Mouse (Mus musculus): Measurements from ENCODE around the gene 1110051M20Rik. TPM values are rescaled to one million over a fixed set of nuclear protein-coding genes. Genes with fewer than 3 reads are reported as not detected.

1110051M20Rik gene
- polyA plus RNA-seq, 1 experiment from 2014 or later: 78.3 TPM

Small RNA genes within 50 kb of the gene (microRNA-seq; reads per million reads assigned to microRNA genes)
- not detected for gene Gm22071

Other genes with a start within 250 kb of the 1110051M20Rik start
- 1.5 and 1.7 TPM in 2 replicates for gene Nr1h3, start 241.9 kb downstream of the 1110051M20Rik start, polyA plus RNA-seq (2016; fragmentation: Nextera tagmentation; extraction: Ambion mirVana)
- gene Acp2, start 241.8 kb downstream of the 1110051M20Rik start, polyA plus RNA-seq (2016; fragmentation: Nextera tagmentation; extraction: Ambion mirVana): 23.8 and 27.3 TPM in 2 replicates
- 10.4 and 12.7 TPM in 2 replicates for gene Ddb2, start 207.7 kb downstream of the 1110051M20Rik start, polyA plus RNA-seq (2016; fragmentation: Nextera tagmentation; extraction: Ambion mirVana)
- 23.6 and 37.0 TPM in 2 replicates for gene Pacsin3, start 188.8 kb downstream of the 1110051M20Rik start, polyA plus RNA-seq (2016; fragmentation: Nextera tagmentation; extraction: Ambion mirVana)
- gene Arfgap2, start 179.7 kb downstream of the 1110051M20Rik start, polyA plus RNA-seq (2016; fragmentation: Nextera tagmentation; extraction: Ambion mirVana): 101 and 113 TPM in 2 replicates
- 6.5 and 6.9 TPM in 2 replicates for gene Lrp4, start 12.8 kb upstream of the 1110051M20Rik start, polyA plus RNA-seq (2016; fragmentation: Nextera tagmentation; extraction: Ambion mirVana)
- 109 and 127 TPM in 2 replicates for gene Ckap5, start 82.1 kb upstream of the 1110051M20Rik start, polyA plus RNA-seq (2016; fragmentation: Nextera tagmentation; extraction: Ambion mirVana)
- gene F2, start 191.7 kb upstream of the 1110051M20Rik start, polyA plus RNA-seq (2016; fragmentation: Nextera tagmentation; extraction: Ambion mirVana): not detected in 2 replicates
- gene Zfp408, start 205.1 kb upstream of the 1110051M20Rik start, polyA plus RNA-seq (2016; fragmentation: Nextera tagmentation; extraction: Ambion mirVana): 11.3 and 12.8 TPM in 2 replicates
- gene Arhgap1, start 205.2 kb upstream of the 1110051M20Rik start, polyA plus RNA-seq (2016; fragmentation: Nextera tagmentation; extraction: Ambion mirVana): 72.1 and 75.0 TPM in 2 replicates

All from limb, embryonic 10.5 days (tissue).